Comparison of ENCODE assay signal across 32 mouse cellular contexts in the genomic region with DNA sequence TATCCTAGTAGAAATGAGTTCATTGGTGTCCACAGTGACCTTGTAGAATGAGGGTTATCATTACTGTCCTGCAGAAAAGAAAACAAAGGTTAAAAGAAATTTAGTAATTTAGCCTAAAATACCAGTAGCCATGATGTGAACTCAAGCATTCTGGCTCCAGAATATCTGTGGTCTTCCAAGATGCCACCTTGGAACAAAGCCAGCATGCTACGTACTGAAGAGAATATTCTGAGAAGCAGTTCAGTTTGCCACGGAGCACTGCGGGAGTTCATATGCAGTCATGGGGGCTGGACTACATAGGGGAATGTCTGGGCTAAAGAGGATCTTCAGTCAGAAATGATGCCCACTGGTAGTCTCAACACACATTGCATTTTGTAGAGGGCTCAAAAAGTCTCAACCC.
"Had no signal": no experiment of that assay in that cellular context is flagged by ENCODE, and none has a peak within 500 bp of the region (broad histone marks: within the 10 kb centered on the region; RNA-seq: fewer than 3 reads in every experiment).

No protein-coding gene starts in this region.

- DNase-seq: heart, postnatal 10 days; heart, postnatal 14 days; heart, postnatal 36 days; heart, postnatal 4 days; kidney, adult 11 months; kidney, adult 18-20 months; kidney, adult 2 months; kidney, adult 8-10 months; kidney, adult 9 months; kidney, postnatal 10 days; kidney, postnatal 14 days; kidney, postnatal 25 days; kidney, postnatal 36 days; kidney, postnatal 4 days; layer of hippocampus, adult 9-11 months; layer of hippocampus, postnatal 36 days had no signal

- H3K4me2 ChIP-seq: heart, embryonic 15.5 days; hindbrain, embryonic 12.5 days; hindbrain, embryonic 13.5 days; hindbrain, embryonic 14.5 days; hindbrain, embryonic 15.5 days; intestine, embryonic 15.5 days; kidney, embryonic 15.5 days had no signal

- H3K9me3 ChIP-seq: heart, embryonic 15.5 days; hindbrain, embryonic 10.5 days; hindbrain, embryonic 12.5 days; hindbrain, embryonic 13.5 days; hindbrain, embryonic 15.5 days; intestine, embryonic 15.5 days; kidney, embryonic 15.5 days had no signal

- H3K4me3 ChIP-seq: heart, embryonic 15.5 days; hindbrain, embryonic 10.5 days; hindbrain, embryonic 12.5 days; hindbrain, embryonic 13.5 days; hindbrain, embryonic 15.5 days; intestine, embryonic 15.5 days; kidney, embryonic 15.5 days; layer of hippocampus, adult 2 months; left cerebral cortex, adult 2 months had no signal

- H3K9ac ChIP-seq: heart, embryonic 15.5 days; hindbrain, embryonic 12.5 days; hindbrain, embryonic 13.5 days; hindbrain, embryonic 14.5 days; hindbrain, embryonic 15.5 days; intestine, embryonic 15.5 days; kidney, embryonic 15.5 days had no signal

- H3K27ac ChIP-seq: heart, embryonic 15.5 days; hindbrain, embryonic 10.5 days; hindbrain, embryonic 12.5 days; hindbrain, embryonic 13.5 days; hindbrain, embryonic 14.5 days; hindbrain, embryonic 15.5 days; hindbrain, postnatal 0 days; intestine, embryonic 15.5 days; kidney, embryonic 15.5 days; kidney, postnatal 0 days; layer of hippocampus, adult 2 months; left cerebral cortex, adult 2 months had no signal

- H3K27me3 ChIP-seq: heart, embryonic 15.5 days; hindbrain, embryonic 12.5 days; hindbrain, embryonic 13.5 days; hindbrain, embryonic 15.5 days; intestine, embryonic 15.5 days; kidney, embryonic 15.5 days had no signal

- H3K36me3 ChIP-seq: heart, embryonic 15.5 days; hindbrain, embryonic 10.5 days; hindbrain, embryonic 12.5 days; hindbrain, embryonic 13.5 days; hindbrain, embryonic 15.5 days; intestine, embryonic 15.5 days; kidney, embryonic 15.5 days had no signal

- ATAC-seq: hindbrain, embryonic 16.5 days; hindbrain, postnatal 0 days; inflammation-experienced regulatory T-cells, adult 6 months; intestine, embryonic 15.5 days; intestine, embryonic 16.5 days; intestine, postnatal 0 days had no signal
